8 mouse cellular contexts compared by ENCODE assay signal in the genomic region with DNA sequence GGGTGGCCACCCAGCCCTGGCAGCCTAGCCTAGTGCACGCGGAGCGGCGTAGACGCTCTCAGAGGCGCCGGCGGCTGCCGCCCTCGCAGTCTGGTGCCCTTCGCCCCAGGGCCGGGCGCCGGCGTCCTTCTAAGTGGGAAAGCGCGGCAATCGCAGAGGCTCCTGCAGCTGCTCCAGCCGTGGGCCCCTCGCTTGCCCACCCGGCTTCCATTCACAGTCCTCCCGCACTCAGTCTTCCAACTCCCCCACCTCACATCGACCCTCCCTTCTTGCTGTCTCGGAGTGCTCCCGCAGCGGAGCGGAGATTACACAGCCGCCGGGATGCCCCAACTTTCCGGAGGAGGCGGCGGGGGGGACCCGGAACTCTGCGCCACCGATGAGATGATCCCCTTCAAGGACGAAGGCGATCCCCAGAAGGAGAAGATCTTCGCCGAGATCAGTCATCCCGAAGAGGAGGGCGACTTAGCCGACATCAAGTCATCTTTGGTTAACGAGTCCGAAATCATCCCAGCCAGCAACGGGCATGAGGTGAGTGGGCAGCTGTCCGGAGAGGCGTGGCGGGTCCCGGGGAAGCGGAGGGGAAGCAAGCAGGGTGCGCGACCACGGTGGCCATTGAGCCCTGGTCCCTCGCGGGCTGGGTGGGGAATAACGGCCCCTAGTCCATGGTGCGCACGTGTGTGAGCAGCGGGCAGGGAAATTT. TPM values are rescaled to one million over a fixed set of nuclear protein-coding genes. Genes with fewer than 3 reads are reported as not detected.
DNase-seq lines count a peak whose midpoint lies in the region; ATAC-seq and TF ChIP-seq lines count a peak whose summit lies in the region.

No protein-coding gene starts in this region.

- DNase-seq in right cerebral cortex, postnatal 25 days = peak; percentile 24
- DNase-seq in right cerebral cortex, postnatal 14 days = no peak
- DNase-seq in adrenal gland, adult 8-10 months = peak; percentile 21
- peak; percentile 46 for DNase-seq in forebrain, postnatal 0 days
- DNase-seq in thymus, adult 18-20 months = peak; percentile 54 to 64
- no peak for DNase-seq in left cerebral cortex, adult 11 months (ENCODE audit: low spot score)

- ATAC-seq in forebrain, postnatal 0 days = peak; percentile 40; the same call in 1 of the 2 replicates
- peak; percentile 24; the same call in 1 of the 2 replicates for ATAC-seq in kidney, embryonic 16.5 days (ENCODE audit: low FRiP score, low TSS enrichment)
- peak; percentile 32; the same call in 1 of the 2 replicates for ATAC-seq in midbrain, embryonic 15.5 days (replicated peaks)

- H3K9me3 ChIP-seq in forebrain, postnatal 0 days (ENCODE audit: low read length) = no peaks in the 10 kb centered on the region
- H3K9me3 ChIP-seq in kidney, embryonic 16.5 days (ENCODE audit: low read length) = no peaks in the 10 kb centered on the region
- H3K9me3 ChIP-seq in midbrain, embryonic 15.5 days = no peaks in the 10 kb centered on the region

- TF ChIP-seq CTCF in forebrain, postnatal 0 days (IDR thresholded peaks at IDR 0.05; ENCODE audit: low read depth) = no peak

- H3K9ac ChIP-seq in forebrain, postnatal 0 days = peak overlapping the region; percentile 39
- peak overlapping the region; percentile 73 for H3K9ac ChIP-seq in kidney, embryonic 16.5 days (replicated peaks; ENCODE audit: low read length)
- peak overlapping the region; percentile 74 for H3K9ac ChIP-seq in midbrain, embryonic 15.5 days

- H3K4me2 ChIP-seq in forebrain, postnatal 0 days (ENCODE audit: low read depth) = peak overlapping the region; percentile 76
- H3K4me2 ChIP-seq in kidney, embryonic 16.5 days (replicated peaks; ENCODE audit: low read depth, low read length) = peak overlapping the region; percentile 89
- peak overlapping the region; percentile 65 for H3K4me2 ChIP-seq in midbrain, embryonic 15.5 days

- peaks cover 30% of the 10 kb centered on the region for H3K27me3 ChIP-seq in forebrain, postnatal 0 days (ENCODE audit: insufficient read depth, low read length)
- peaks cover 50% of the 10 kb centered on the region for H3K27me3 ChIP-seq in kidney, embryonic 16.5 days (ENCODE audit: insufficient read depth, low read length)
- H3K27me3 ChIP-seq in midbrain, embryonic 15.5 days (replicated peaks) = no peaks in the 10 kb centered on the region

- H3K4me3 ChIP-seq in forebrain, postnatal 0 days (ENCODE audit: low read depth, low read length) = peak overlapping the region; percentile 46
- H3K4me3 ChIP-seq in kidney, embryonic 16.5 days (ENCODE audit: low read length) = peak overlapping the region; percentile 69
- H3K4me3 ChIP-seq in midbrain, embryonic 15.5 days = peak overlapping the region; percentile 57

- peaks cover 11% of the 10 kb centered on the region for H3K4me1 ChIP-seq in forebrain, postnatal 0 days (ENCODE audit: insufficient read depth)
- peaks cover 41% of the 10 kb centered on the region for H3K4me1 ChIP-seq in kidney, embryonic 16.5 days (ENCODE audit: insufficient read depth, low read length)
- H3K4me1 ChIP-seq in midbrain, embryonic 15.5 days = peaks cover 50% of the 10 kb centered on the region

- no peaks in the 10 kb centered on the region for H3K36me3 ChIP-seq in forebrain, postnatal 0 days (ENCODE audit: insufficient read depth)
- no peaks in the 10 kb centered on the region for H3K36me3 ChIP-seq in kidney, embryonic 16.5 days (ENCODE audit: insufficient read depth, low read length)
- H3K36me3 ChIP-seq in midbrain, embryonic 15.5 days (replicated peaks) = no peaks in the 10 kb centered on the region; the same call in 1 of the 2 replicates

- WGBS in forebrain, postnatal 0 days = 1% methylated on average over 59 of the region's 59 CpGs
- WGBS in kidney, embryonic 16.5 days = under 1% methylated on average over 54 of the region's 59 CpGs
- under 1% methylated on average over 59 of the region's 59 CpGs for WGBS in midbrain, embryonic 15.5 days

- H3K27ac ChIP-seq in forebrain, postnatal 0 days (ENCODE audit: low read depth, low read length) = no peak overlapping the region
- H3K27ac ChIP-seq in kidney, embryonic 16.5 days (ENCODE audit: low read length) = 0 out of 2 replicates have a peak overlapping the region, but pooled peaks have one; percentile 24
- H3K27ac ChIP-seq in midbrain, embryonic 15.5 days = peak overlapping the region; percentile 88

RNA-seq across cellular contexts. Expression of a gene that starts 1.0 kb away (rescaled TPM):
- 10 to 100 TPM in 3 of 4 experiments, 1 to 10 TPM in 1; 9.3 to 21.7 (median 13.4) TPM for total RNA-seq in adrenal gland, adult 8-10 months (2022)
- total RNA-seq in forebrain, postnatal 0 days (2014; rRNA removed) = 6.6 and 12.1 TPM in 2 replicates
- 9.3 and 15.3 TPM in 2 replicates for polyA plus RNA-seq in forebrain, postnatal 0 days (2015; fragmentation: Nextera tagmentation; extraction: Ambion mirVana)
- 20.0 and 28.6 TPM in 2 replicates for polyA plus RNA-seq in kidney, embryonic 16.5 days (2015; fragmentation: Nextera tagmentation; extraction: Ambion mirVana)
- 71.4 and 79.6 TPM in 2 replicates for polyA plus RNA-seq in midbrain, embryonic 15.5 days (2015; fragmentation: Nextera tagmentation; extraction: Ambion mirVana)

Comparison
In these comparisons a context has a peak if more than half of its experiments do, and no peak if none do; other contexts are left out.
1. DNase-seq: peak in right cerebral cortex, postnatal 25 days (single experiment), adrenal gland, adult 8-10 months (single experiment), forebrain, postnatal 0 days (single experiment) and thymus, adult 18-20 months (2 of 2); none in right cerebral cortex, postnatal 14 days (single experiment) and left cerebral cortex, adult 11 months (single experiment).
2. Peak in every context shown above with its lines, with median percentiles within 50 percentile points of each other: ATAC-seq, H3K4me2 ChIP-seq, H3K4me3 ChIP-seq and H3K9ac ChIP-seq.